Mouse (Mus musculus) C2C12 (cell line): ENCODE results near the gene Mpzl2. TPM values are rescaled to one million over a fixed set of nuclear protein-coding genes. Genes with fewer than 3 reads are reported as not detected.

Experiments used
- H3K27me3 ChIP-seq: one replicate; pipeline ENCODE4 v1.6.1; 2011; ENCODE audit not compliant: control insufficient read depth, insufficient read depth, insufficient read length
- H3K36me3 ChIP-seq: one replicate; pipeline ENCODE4 v1.6.1; 2011; ENCODE audit not compliant: control insufficient read depth, insufficient read depth
- H3K4me3 ChIP-seq: one replicate; pipeline ENCODE4 v1.5.1; 2011; ENCODE audit warnings: mild to moderate bottlenecking, control low read depth; ENCODE audit not compliant: poor library complexity, insufficient read depth, severe bottlenecking
- H3K79me2 ChIP-seq: one replicate; pipeline ENCODE4 v1.6.1; 2011; ENCODE audit not compliant: control insufficient read depth, insufficient read depth
- H3K79me3 ChIP-seq: one replicate; pipeline ENCODE4 v1.6.1; 2011; ENCODE audit warnings: low read depth, control low read depth
- H3ac ChIP-seq: one replicate; pipeline ENCODE3; 2011; ENCODE audit warnings: low read depth; ENCODE audit not compliant: control insufficient read depth, insufficient read length
- CEBPB ChIP-seq: IDR thresholded peaks from one replicate; pipeline ENCODE4 v1.6.1; 2011; ENCODE audit warnings: low read depth, mild to moderate bottlenecking, control low read depth, moderate library complexity
- CTCF ChIP-seq: IDR thresholded peaks from one replicate; pipeline ENCODE4 v1.5.1; 2011; ENCODE audit not compliant: control insufficient read depth, insufficient read depth, insufficient read length
- FOSL1 ChIP-seq: IDR thresholded peaks from one replicate; pipeline ENCODE4 v1.8.0; 2011; ENCODE audit warnings: mild to moderate bottlenecking, low read length; ENCODE audit not compliant: poor library complexity, insufficient read depth, severe bottlenecking
- MAX ChIP-seq: IDR thresholded peaks from one replicate; pipeline ENCODE4 v1.6.1; 2011; ENCODE audit warnings: mild to moderate bottlenecking, control low read depth
- MYOD1 ChIP-seq: IDR thresholded peaks from one replicate; pipeline ENCODE4 v1.6.1; 2011; ENCODE audit warnings: low read depth; ENCODE audit not compliant: control insufficient read depth, insufficient read length
- MYOG ChIP-seq: IDR thresholded peaks from one replicate; pipeline ENCODE4 v1.6.1; 2011; ENCODE audit not compliant: control insufficient read depth, insufficient read length; ENCODE audit errors: extremely low read depth
- USF1 ChIP-seq: IDR thresholded peaks from one replicate; pipeline ENCODE4 v1.6.1; 2011; ENCODE audit warnings: low read depth, mild to moderate bottlenecking, control low read depth, moderate library complexity
- polyA plus RNA-seq: library from polyadenylated mRNA; unstranded; fragments of >200 nt; fragmentation: generic; extraction: Trizol; gene quantifications from one replicate; pipeline ENCODE4 v1.2.1, GENCODE M21; 2012; ENCODE audit warnings: missing spikeins

Mpzl2 gene
- polyA plus RNA-seq, 1 experiment: not detected

- H3K79me3 ChIP-seq: no peaks in the 10 kb centered on the region
- H3K4me3 ChIP-seq: no peak overlapping the region
- H3K79me2 ChIP-seq: no peaks in the 10 kb centered on the region
- peaks cover 37% of the 10 kb centered on the region for H3K27me3 ChIP-seq
- TF ChIP-seq MAX: no peak
- no peak for TF ChIP-seq CTCF
- no peak for TF ChIP-seq CEBPB
- no peak for TF ChIP-seq MYOD1
- no peak for TF ChIP-seq MYOG
- no peak for TF ChIP-seq USF1
- no peak for TF ChIP-seq FOSL1
- no peaks in the 10 kb centered on the region for H3K36me3 ChIP-seq
- no peak overlapping the region for H3ac ChIP-seq
These were observed 27.1 kb downstream of the Mpzl2 start for GRCm38 (mm10) chr9:45066735-45067134.

DNA sequence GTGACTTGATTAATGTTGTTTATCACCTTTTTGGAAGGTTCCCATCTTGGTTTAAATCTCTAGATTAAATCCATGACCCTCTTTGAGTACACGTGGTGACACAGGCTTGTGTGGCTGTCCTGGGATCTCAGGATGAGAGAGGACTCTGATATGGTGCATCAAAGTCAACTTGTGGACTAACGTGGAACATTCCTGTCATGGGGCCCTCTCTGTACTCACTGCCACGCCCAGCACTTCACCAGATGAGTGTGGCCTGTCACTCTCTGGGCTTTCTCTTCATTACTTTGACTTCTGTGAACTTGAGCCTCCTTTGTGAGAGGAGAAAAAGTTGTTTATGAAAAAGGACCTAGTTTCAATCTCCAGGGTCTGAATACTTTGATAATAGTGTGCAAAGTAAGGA, 32.2 kb downstream of the Mpzl2 start:
- no peak overlapping the region for H3ac ChIP-seq
- peaks cover 36% of the 10 kb centered on the region for H3K27me3 ChIP-seq
- H3K4me3 ChIP-seq: no peak overlapping the region
- no peaks in the 10 kb centered on the region for H3K36me3 ChIP-seq
- H3K79me3 ChIP-seq: no peaks in the 10 kb centered on the region
- H3K79me2 ChIP-seq: no peaks in the 10 kb centered on the region
- TF ChIP-seq CTCF: no peak
- TF ChIP-seq USF1: no peak
- TF ChIP-seq CEBPB: no peak
- TF ChIP-seq MAX: no peak
- no peak for TF ChIP-seq MYOD1
- TF ChIP-seq MYOG: no peak
- TF ChIP-seq FOSL1: no peak

- H3K79me2 ChIP-seq: no peaks in the 10 kb centered on the region
- H3K4me3 ChIP-seq: no peak overlapping the region
- no peak overlapping the region for H3ac ChIP-seq
- H3K27me3 ChIP-seq: peaks cover 74% of the 10 kb centered on the region
- H3K36me3 ChIP-seq: no peaks in the 10 kb centered on the region
- H3K79me3 ChIP-seq: no peaks in the 10 kb centered on the region
- no peak for TF ChIP-seq CEBPB
- no peak for TF ChIP-seq MYOG
- TF ChIP-seq MAX: no peak
- TF ChIP-seq CTCF: no peak
- no peak for TF ChIP-seq USF1
- TF ChIP-seq MYOD1: no peak
- no peak for TF ChIP-seq FOSL1
These were observed 38.3 kb downstream of the Mpzl2 start for GRCm38 (mm10) chr9:45077859-45078258.

- Histone ChIP-seq H3K27me3 (peaks cover 79% of the 10 kb centered on the region), H3K79me3 (no peaks in the 10 kb centered on the region), H3ac (no peak within 1 kb of the TSS), H3K36me3 (no peaks in the 10 kb centered on the region), H3K79me2 (no peaks in the 10 kb centered on the region), H3K4me3 (no peak within 1 kb of the TSS)
- TF ChIP-seq CTCF: no peak
- no peak for TF ChIP-seq CEBPB
- TF ChIP-seq USF1: no peak
- TF ChIP-seq MAX: no peak
- no peak for TF ChIP-seq MYOG
- no peak for TF ChIP-seq MYOD1
- no peak for TF ChIP-seq FOSL1
These were observed 39.4 kb downstream of the Mpzl2 start, which contains the start of gene Jaml for GRCm38 (mm10) chr9:45079011-45079410. Gene Jaml, plus strand, starts transcription at chr9:45079183.

DNA sequence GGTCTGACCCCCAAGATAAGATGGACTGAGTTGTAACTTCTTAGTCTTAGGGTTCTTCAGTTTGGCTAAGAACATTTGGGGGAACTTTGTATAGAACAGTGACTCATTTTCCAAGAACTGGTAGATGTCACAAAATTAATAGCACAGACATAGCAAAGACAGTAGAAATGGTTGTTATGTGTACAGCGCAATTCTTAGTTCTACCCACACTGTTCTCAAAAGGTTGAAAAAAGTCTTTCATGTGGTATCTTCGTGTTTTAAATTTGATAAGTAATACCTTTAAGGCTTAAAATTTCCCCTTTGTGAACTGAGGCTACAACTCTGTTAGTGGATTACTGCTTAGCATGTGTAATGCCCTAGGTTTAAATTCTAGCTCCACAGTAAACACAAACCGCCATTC, 43.5 kb downstream of the Mpzl2 start:
- no peak overlapping the region for H3K4me3 ChIP-seq
- peaks cover 78% of the 10 kb centered on the region for H3K27me3 ChIP-seq
- TF ChIP-seq MYOD1 (no peak), MYOG (no peak), MAX (no peak), CTCF (no peak), USF1 (no peak), CEBPB (no peak), FOSL1 (no peak)

GRCm38 (mm10) chr9:45084556-45084955, 45.0 kb downstream of the Mpzl2 start:
- H3K27me3 ChIP-seq: peaks cover 64% of the 10 kb centered on the region
- no peaks in the 10 kb centered on the region for H3K79me2 ChIP-seq
- H3K4me3 ChIP-seq: no peak overlapping the region
- H3K36me3 ChIP-seq: no peaks in the 10 kb centered on the region
- H3ac ChIP-seq: no peak overlapping the region
- TF ChIP-seq CTCF (no peak), CEBPB (no peak), MAX (no peak), MYOD1 (no peak), USF1 (no peak), FOSL1 (no peak), MYOG (no peak)
- H3K79me3 ChIP-seq: no peaks in the 10 kb centered on the region

More for the DNA sequence above, 43.5 kb downstream of the Mpzl2 start:
- Histone ChIP-seq H3ac (no peak overlapping the region), H3K79me3 (no peaks in the 10 kb centered on the region), H3K36me3 (no peaks in the 10 kb centered on the region), H3K79me2 (no peaks in the 10 kb centered on the region)
